Mouse (Mus musculus) liver, embryonic 14.5 days (tissue): Measurements from ENCODE around the gene Bcas3.

Experiments
- CTCF ChIP-seq: IDR thresholded peaks from 2 replicates; pipeline ENCODE4 v1.5.1; 2016; ENCODE audit warnings: antibody characterized with exemption, low read depth, control low read depth
- EP300 ChIP-seq: IDR thresholded peaks from 2 replicates; pipeline ENCODE4 v1.6.1; 2016; ENCODE audit warnings: antibody characterized with exemption, low read depth

- TF ChIP-seq EP300: no peak
- no peak for TF ChIP-seq CTCF
Measured at GRCm38 (mm10) chr11:85791212-85791611, 438.2 kb downstream of the Bcas3 start.
